Mouse (Mus musculus) heart, embryonic 11.5 days (tissue): Measurements from ENCODE around the gene Gadd45gip1. TPM values are rescaled to one million over a fixed set of nuclear protein-coding genes. Genes with fewer than 3 reads are reported as not detected.
"Not testable (repeated sequence)": the region's sequence is repeated elsewhere in the genome, so short reads cannot be mapped to it uniquely, and the experiment has no call there.

ENCODE experiments used
- ATAC-seq: fragments of 200-750 bp; cut with Nextera tagmentation; replicated peaks from 2 replicates; pipeline ENCODE4 v1.8.0; 2017; ENCODE audit warnings: moderate library complexity; ENCODE audit not compliant: insufficient number of reproducible peaks, low FRiP score, low TSS enrichment
- H3K27ac ChIP-seq: fragments of 300-500 bp; sonication (generic); 2 replicates; pipeline ENCODE4 v1.5.1; 2014; ENCODE audit warnings: mild to moderate bottlenecking, low read depth, low read length
- H3K27me3 ChIP-seq: fragments of 300-500 bp; sonication (generic); 2 replicates; pipeline ENCODE4 v1.6.1; 2014; ENCODE audit warnings: mild to moderate bottlenecking, low read length, mixed read lengths; ENCODE audit not compliant: control insufficient read depth, insufficient read depth
- H3K36me3 ChIP-seq: fragments of 300-500 bp; sonication (generic); 2 replicates; pipeline ENCODE4 v1.6.1; 2014; ENCODE audit warnings: mild to moderate bottlenecking, low read length, moderate library complexity, mixed read lengths; ENCODE audit not compliant: control insufficient read depth, insufficient read depth
- H3K4me1 ChIP-seq: fragments of 300-500 bp; sonication (generic); 2 replicates; pipeline ENCODE4 v1.6.1; 2014; ENCODE audit warnings: low read length; ENCODE audit not compliant: control insufficient read depth, insufficient read depth
- H3K4me2 ChIP-seq: fragments of 300-500 bp; sonication (generic); 2 replicates; pipeline ENCODE4 v1.6.1; 2014; ENCODE audit warnings: mild to moderate bottlenecking, moderate library complexity
- H3K4me3 ChIP-seq: fragments of 300-500 bp; sonication (generic); 2 replicates; pipeline ENCODE4 v1.5.1; 2014; ENCODE audit warnings: low read depth, low read length
- H3K9ac ChIP-seq: fragments of 300-500 bp; sonication (generic); 2 replicates; pipeline ENCODE4 v1.6.1; 2014; ENCODE audit warnings: mild to moderate bottlenecking, low read depth, low read length, moderate library complexity
- H3K9me3 ChIP-seq: fragments of 300-500 bp; sonication (generic); replicated peaks from 2 replicates; pipeline ENCODE4 v1.6.1; 2016; ENCODE audit warnings: low read length; ENCODE audit not compliant: control insufficient read depth
- WGBS: fragments of 180-500 bp; shearing (Covaris S2); extraction: QIAGEN DNeasy Blood & Tissue Kit; methylation state at CpG from one replicate; pipeline ENCODE4 v1.1.7; 2014; ENCODE audit not compliant: insufficient replicate concordance; 5-methylcytosine and 5-hydroxymethylcytosine counted together
- polyA plus RNA-seq: library from polyadenylated mRNA; unstranded; fragments of >200 nt; fragmentation: Nextera tagmentation; extraction: Ambion mirVana; gene quantifications from 2 replicates; pipeline ENCODE4 v1.2.1, GENCODE M21; 2014

The Gadd45gip1 gene
- polyA plus RNA-seq, 1 experiment from 2014 or later, result 52.2 TPM

DNA sequence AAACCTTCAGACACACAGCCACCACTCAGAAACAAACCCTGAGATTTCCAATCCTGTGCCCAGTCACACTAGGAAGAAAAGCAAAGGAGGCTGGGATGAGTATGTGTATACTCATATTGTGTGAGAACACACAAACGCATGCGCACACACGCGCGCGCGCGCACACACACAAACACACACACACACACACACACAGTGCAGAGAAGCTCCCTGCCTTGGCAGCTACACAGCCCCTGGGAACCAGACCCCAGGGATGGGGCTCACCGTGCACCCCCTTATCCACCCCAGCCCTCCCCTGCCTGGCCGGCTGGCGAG is 17.1 kb upstream of the Gadd45gip1 start:
- no peaks in the 10 kb centered on the region for H3K36me3 ChIP-seq
- H3K27me3 ChIP-seq, result peaks cover 32% of the 10 kb centered on the region
- no peak overlapping the region for H3K4me2 ChIP-seq
- WGBS, result 87% methylated on average over 11 of the region's 11 CpGs
- H3K9me3 ChIP-seq, result no peaks in the 10 kb centered on the region
- no peak overlapping the region for H3K9ac ChIP-seq
- no peak overlapping the region for H3K27ac ChIP-seq
- no peak overlapping the region for H3K4me3 ChIP-seq
- peaks cover 3% of the 10 kb centered on the region; the same call in 1 of the 2 replicates for H3K4me1 ChIP-seq
- ATAC-seq, result no peak

DNA sequence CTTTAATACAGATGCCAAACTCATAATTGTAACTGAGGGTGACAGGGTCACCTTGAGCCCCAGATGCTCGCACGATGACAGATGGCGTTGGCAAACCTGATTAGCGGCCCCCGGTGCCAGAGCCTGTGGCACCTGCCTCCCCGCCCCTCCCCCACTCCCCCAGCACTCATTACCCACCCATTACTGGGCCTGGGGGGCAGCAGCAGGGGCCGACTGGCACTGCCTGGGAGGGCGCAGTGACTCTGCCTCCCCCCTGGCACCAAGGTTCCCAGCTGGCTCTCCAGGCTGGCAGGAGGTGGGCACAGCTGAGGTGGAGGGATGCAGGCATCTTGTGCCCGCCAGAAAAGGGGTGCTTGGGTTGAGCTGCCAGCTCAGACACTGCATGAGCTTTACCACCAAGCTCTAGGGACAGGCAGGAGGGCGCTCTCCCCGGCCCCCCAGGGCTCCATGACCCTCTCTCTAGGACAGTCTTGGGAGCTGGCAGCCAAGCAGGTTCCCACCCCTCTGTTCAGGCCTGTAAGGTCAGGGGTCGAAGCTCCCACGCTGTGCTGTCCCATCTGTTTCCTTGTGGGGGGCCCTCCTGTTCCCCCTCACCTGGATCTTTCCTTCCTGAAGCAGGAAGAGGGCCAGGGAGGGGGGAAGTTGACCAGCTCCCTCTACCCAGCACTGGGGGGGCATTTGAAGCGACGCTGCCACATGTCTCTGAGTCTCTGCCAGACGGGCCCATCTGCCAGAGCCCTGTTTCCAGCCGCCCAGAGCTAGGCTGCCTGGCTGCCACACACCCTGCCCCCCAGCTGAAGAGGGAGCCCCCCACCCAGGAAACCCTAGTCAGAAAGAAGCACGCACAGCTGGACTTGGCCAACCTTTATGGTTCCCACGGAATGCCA is 16.5 kb upstream of the Gadd45gip1 start:
- Histone ChIP-seq H3K4me2 (no peak overlapping the region), H3K27me3 (peaks cover 28% of the 10 kb centered on the region), H3K27ac (no peak overlapping the region), H3K4me1 (peaks cover 3% of the 10 kb centered on the region; the same call in 1 of the 2 replicates), H3K9ac (no peak overlapping the region), H3K36me3 (no peaks in the 10 kb centered on the region), H3K9me3 (no peaks in the 10 kb centered on the region), H3K4me3 (no peak overlapping the region)
- ATAC-seq, result no peak
- WGBS, result 35% methylated on average over 19 of the region's 19 CpGs

DNA sequence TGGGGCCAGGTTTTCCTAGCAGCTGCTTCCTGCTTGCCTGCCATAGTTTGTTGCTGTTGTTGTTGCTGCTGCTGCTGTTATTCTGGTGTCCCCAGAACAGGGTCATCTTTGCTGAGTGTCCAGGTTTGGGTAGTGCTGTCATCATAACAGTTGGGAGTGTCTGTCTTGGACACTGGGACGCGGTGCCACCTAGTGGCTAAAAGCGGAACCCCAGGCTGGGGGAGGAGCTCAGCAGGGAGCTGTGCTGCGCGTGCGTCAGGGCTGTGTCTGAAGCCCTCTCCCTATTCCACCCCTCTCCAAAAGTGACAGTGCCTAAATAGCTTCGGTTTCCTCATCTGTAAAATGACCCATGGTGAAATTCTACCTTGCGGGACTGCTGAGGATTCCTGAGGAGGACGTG is 15.8 kb upstream of the Gadd45gip1 start:
- ATAC-seq, result peak; percentile 67; the same call in 1 of the 2 replicates
- H3K9ac ChIP-seq, result no peak overlapping the region
- H3K4me1 ChIP-seq, result peaks cover 3% of the 10 kb centered on the region; the same call in 1 of the 2 replicates
- H3K36me3 ChIP-seq, result no peaks in the 10 kb centered on the region
- H3K9me3 ChIP-seq, result no peaks in the 10 kb centered on the region
- 8% methylated on average over 9 of the region's 9 CpGs for WGBS
- no peak overlapping the region for H3K4me2 ChIP-seq
- no peak overlapping the region for H3K27ac ChIP-seq
- no peak overlapping the region for H3K4me3 ChIP-seq
- peaks cover 28% of the 10 kb centered on the region for H3K27me3 ChIP-seq

DNA sequence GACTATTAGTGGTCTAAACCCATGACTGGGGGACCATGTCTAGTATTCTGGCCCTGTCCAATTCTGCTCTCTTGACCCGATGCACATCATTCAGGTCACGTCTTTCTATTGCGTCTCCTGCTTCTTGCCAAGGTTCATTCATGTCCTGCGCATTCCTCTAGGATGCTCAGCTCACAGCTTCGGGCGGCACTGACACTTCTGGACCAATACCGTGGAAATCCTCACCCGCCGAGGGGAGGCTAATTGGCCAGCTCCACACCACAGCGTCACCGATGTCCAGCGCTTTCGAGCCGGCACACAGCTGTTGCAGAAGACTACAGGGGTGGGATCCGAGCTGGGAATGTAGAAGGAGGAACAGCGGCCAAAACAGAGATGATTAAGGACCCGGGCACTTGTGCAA is 15.2 kb upstream of the Gadd45gip1 start:
- 72% methylated on average over 17 of the region's 17 CpGs for WGBS
- Histone ChIP-seq H3K27ac (no peak overlapping the region), H3K4me1 (peaks cover 4% of the 10 kb centered on the region; the same call in 1 of the 2 replicates), H3K9me3 (no peaks in the 10 kb centered on the region), H3K4me3 (no peak overlapping the region), H3K27me3 (peaks cover 26% of the 10 kb centered on the region), H3K36me3 (no peaks in the 10 kb centered on the region), H3K4me2 (no peak overlapping the region), H3K9ac (no peak overlapping the region)
- no peak for ATAC-seq

DNA sequence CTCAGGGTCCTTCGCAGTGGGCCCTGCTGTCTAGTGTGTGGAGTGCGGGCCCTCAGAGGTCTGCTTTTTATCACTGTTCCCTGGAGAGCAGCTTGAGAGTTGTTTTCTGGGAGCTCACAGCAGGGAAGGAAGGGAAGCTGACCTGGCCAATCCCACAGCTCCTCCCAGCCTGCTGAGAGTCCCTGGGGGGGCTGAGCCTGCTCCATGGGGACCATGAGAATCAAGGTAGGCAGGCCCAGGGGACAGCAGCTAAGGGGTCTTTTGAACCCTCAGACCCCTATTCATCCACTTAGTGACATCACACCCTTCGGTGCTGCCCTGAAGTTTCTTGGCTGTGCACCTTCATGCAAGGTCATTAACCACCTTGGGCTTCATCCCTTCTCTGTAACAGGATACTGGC is 8.6 kb upstream of the Gadd45gip1 start, which contains the start of gene Dand5:
Gene Dand5, minus strand, starts transcription at position 101 of the 400 bp plus-strand sequence.
- H3K9ac ChIP-seq, result 0 out of 2 replicates have a peak within 1 kb of the TSS, but pooled peaks have one; percentile 34
- H3K4me3 ChIP-seq, result peak within 1 kb of the TSS; percentile 15; the same call in 1 of the 2 replicates
- H3K27ac ChIP-seq, result 0 out of 2 replicates have a peak within 1 kb of the TSS, but pooled peaks have one; percentile 5
- no peaks in the 10 kb centered on the region for H3K36me3 ChIP-seq
- H3K27me3 ChIP-seq, result no peaks in the 10 kb centered on the region
- no peak for ATAC-seq
- 13% methylated on average over 3 of the region's 3 CpGs for WGBS
- H3K9me3 ChIP-seq, result no peaks in the 10 kb centered on the region
- H3K4me1 ChIP-seq, result peaks cover 16% of the 10 kb centered on the region
- H3K4me2 ChIP-seq, result peak within 1 kb of the TSS; percentile 52

DNA sequence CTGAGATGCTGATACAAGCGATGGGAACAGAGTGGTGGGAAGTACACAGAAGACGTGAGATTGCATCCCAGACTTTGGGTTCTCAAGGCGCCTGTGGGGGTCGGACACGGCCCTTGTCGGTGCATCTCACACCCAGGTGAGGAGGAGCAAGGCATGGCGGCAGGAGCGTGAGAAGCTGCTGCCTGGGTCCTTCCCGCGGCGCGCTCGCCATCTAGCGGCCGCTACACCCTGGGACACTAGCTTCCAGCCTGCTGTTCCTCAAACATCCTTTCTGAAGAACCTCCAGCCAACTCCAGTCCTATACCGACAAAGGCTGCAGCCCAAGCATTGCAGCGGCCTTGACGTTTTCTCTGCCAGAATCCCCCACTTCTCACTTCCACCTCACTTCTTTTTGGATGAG is 7.7 kb upstream of the Gadd45gip1 start:
- WGBS, result 1% methylated on average over 18 of the region's 18 CpGs

DNA sequence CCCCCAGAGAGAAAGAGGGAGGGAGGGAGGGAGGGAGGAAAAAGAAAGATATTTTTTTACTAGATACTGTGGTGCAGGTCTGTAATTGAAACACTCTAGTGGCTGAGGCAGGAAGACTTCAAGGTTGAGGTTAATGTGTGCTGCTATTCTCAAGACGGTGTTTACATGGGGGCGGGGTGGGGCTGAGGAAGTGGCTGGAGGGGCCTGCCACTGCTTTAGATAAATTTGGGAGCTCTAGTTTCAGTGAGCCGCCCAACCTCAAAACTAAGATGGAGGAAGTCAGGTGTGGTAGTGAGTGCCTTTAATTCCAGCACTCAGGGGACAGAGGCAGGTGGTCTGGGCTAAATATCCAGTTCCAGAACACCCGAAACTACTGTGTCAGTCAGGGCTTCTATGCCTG is 5.7 kb upstream of the Gadd45gip1 start:
- ATAC-seq, result no peak
- Histone ChIP-seq H3K4me1 (peaks cover 16% of the 10 kb centered on the region), H3K4me3 (no peak overlapping the region), H3K27ac (no peak overlapping the region), H3K9me3 (no peaks in the 10 kb centered on the region), H3K27me3 (no peaks in the 10 kb centered on the region), H3K4me2 (no peak overlapping the region), H3K9ac (no peak overlapping the region), H3K36me3 (no peaks in the 10 kb centered on the region)
- WGBS, result 50% methylated on average over 4 of the region's 4 CpGs

More for the DNA sequence above, 7.7 kb upstream of the Gadd45gip1 start:
- no peaks in the 10 kb centered on the region for H3K9me3 ChIP-seq
- H3K27me3 ChIP-seq, result no peaks in the 10 kb centered on the region
- peaks cover 16% of the 10 kb centered on the region for H3K4me1 ChIP-seq
- ATAC-seq, result peak; percentile 33; the same call in 1 of the 2 replicates
- no peaks in the 10 kb centered on the region for H3K36me3 ChIP-seq
- peak overlapping the region; percentile 52 for H3K4me2 ChIP-seq
- no peak overlapping the region for H3K27ac ChIP-seq
- H3K9ac ChIP-seq, result no peak overlapping the region
- H3K4me3 ChIP-seq, result peak overlapping the region; percentile 15; the same call in 1 of the 2 replicates

DNA sequence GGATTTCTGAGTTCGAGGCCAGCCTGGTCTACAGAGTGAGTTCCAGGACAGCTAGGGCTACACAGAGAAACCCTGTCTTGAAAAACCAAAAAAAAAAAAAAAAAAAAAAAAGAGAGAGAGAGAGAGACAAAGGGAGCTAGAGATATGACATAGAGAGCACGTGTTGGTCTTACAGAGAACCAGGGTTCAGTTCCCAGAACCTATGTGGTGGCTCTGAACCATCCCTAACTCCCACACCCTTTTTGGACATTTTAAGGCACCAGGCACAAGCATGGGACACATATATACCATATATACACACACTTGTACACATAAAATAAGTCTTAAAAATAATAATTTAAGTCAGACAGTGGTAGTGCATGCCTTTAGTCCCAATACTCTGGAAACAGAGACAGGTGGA is 4.8 kb upstream of the Gadd45gip1 start:
- peaks cover 10% of the 10 kb centered on the region for H3K4me1 ChIP-seq
- not testable (repeated sequence) for H3K4me3 ChIP-seq, H3K27me3 ChIP-seq, H3K9me3 ChIP-seq, H3K36me3 ChIP-seq, ATAC-seq, H3K9ac ChIP-seq, H3K4me2 ChIP-seq, H3K27ac ChIP-seq
- 61% methylated on average over 1 of the region's 2 CpGs for WGBS
